Mouse (Mus musculus): Measurements from ENCODE around the gene Chrnb2. TPM values are rescaled to one million over a fixed set of nuclear protein-coding genes. Genes with fewer than 3 reads are reported as not detected.

The Chrnb2 gene
- polyA plus RNA-seq, 1 experiment from 2014 or later, result 0.50 TPM

DNA sequence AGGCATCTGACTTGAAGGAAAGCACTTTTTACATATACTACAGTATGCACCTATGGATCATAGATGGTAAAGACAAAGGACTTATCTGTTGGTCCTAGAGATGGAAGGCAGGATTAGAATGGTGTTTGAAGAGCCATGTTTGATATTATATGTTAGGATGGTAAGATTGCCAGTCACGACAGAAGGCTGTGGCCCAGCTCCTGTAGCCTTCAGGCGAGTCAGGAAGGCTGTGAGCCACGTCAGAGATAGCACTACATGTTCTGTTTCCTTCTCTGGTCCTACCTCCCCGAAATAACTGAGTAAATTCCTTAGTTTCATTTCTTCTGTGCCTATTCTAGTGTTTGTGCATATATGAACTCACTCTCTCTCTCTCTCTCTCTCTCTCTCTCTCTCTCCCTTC, 32.3 kb downstream of the Chrnb2 start:
- 83% methylated on average over 4 of the region's 4 CpGs for WGBS

DNA sequence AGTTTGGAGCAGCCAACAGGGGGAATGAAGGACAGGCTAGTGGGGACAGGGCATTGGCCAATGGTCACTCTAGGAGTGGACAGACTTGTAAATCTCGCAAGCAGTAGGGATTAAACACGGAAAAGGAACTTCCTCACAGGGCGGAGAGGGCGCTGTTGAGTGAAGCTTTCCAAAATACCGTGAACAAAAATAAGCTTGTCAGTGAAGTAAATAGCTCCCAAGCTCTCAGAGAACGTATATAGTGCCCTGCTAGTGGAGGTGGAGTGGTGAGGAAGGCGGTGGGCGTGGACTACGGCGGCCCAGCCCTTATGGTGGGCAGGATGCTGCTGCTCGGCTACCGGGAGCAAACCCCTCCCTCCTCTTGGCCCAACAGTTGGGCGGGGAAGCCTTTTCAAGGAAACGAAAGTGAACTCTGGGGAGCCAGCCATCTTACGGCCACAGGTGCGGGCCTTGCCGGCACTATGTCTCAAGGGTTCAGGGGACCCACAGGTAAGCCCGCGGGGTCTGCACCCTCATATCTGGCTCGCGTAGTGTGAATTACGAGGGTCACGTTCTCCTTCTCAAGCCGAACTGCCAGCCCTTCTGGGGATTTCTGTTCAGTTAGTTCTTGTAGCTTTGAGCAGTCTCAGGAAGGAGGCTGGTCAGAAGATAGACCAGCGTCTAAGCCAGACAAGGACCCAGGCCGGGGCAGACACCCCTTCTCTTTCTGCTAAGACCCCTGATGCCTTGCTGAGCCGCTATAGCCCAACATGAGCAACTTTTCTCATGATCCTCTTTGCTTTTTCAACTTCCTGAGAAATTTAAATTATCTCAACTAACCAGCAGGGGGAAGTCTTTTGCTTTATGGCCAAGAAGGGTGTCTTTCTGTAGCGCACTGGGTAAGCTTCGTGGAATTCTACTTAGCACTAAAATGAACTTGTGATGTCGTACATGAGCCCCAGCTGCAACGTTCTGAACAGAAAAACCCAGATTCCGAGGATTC, 33.8 kb downstream of the Chrnb2 start:
- Histone ChIP-seq H3K4me2 (replicated peaks; ENCODE audit: low read depth, low read length) (peak overlapping the region; percentile 78), H3K9me3 (ENCODE audit: control insufficient read depth, low read length) (no peaks in the 10 kb centered on the region), H3K4me1 (ENCODE audit: control insufficient read depth, insufficient read depth, low read length) (peaks cover 5% of the 10 kb centered on the region), H3K9ac (ENCODE audit: low read depth, low read length) (peak overlapping the region; percentile 63), H3K27ac (ENCODE audit: low read depth, low read length) (peak overlapping the region; percentile 47; the same call in 1 of the 2 replicates), H3K27me3 (ENCODE audit: control insufficient read depth, insufficient read depth, low read length) (no peaks in the 10 kb centered on the region), H3K36me3 (ENCODE audit: control insufficient read depth, insufficient read depth, low read length) (peaks cover 2% of the 10 kb centered on the region; the same call in 1 of the 2 replicates), H3K4me3 (ENCODE audit: low read length) (peak overlapping the region; percentile 74)
- 2% methylated on average over 32 of the region's 32 CpGs for WGBS
- peak; percentile 94 for ATAC-seq (ENCODE audit: low FRiP score, low TSS enrichment)

More for the DNA sequence above, 32.3 kb downstream of the Chrnb2 start:
- H3K4me2 ChIP-seq (replicated peaks; ENCODE audit: low read depth, low read length), result no peak overlapping the region
- H3K9me3 ChIP-seq (ENCODE audit: control insufficient read depth, low read length), result no peaks in the 10 kb centered on the region
- H3K27ac ChIP-seq (ENCODE audit: low read depth, low read length), result no peak overlapping the region
- no peaks in the 10 kb centered on the region for H3K27me3 ChIP-seq (ENCODE audit: control insufficient read depth, insufficient read depth, low read length)
- H3K4me3 ChIP-seq (ENCODE audit: low read length), result no peak overlapping the region
- H3K36me3 ChIP-seq (ENCODE audit: control insufficient read depth, insufficient read depth, low read length), result peaks cover 4% of the 10 kb centered on the region
- H3K4me1 ChIP-seq (ENCODE audit: control insufficient read depth, insufficient read depth, low read length), result peaks cover 5% of the 10 kb centered on the region
- H3K9ac ChIP-seq (ENCODE audit: low read depth, low read length), result no peak overlapping the region
- no peak for ATAC-seq (ENCODE audit: low FRiP score, low TSS enrichment)

DNA sequence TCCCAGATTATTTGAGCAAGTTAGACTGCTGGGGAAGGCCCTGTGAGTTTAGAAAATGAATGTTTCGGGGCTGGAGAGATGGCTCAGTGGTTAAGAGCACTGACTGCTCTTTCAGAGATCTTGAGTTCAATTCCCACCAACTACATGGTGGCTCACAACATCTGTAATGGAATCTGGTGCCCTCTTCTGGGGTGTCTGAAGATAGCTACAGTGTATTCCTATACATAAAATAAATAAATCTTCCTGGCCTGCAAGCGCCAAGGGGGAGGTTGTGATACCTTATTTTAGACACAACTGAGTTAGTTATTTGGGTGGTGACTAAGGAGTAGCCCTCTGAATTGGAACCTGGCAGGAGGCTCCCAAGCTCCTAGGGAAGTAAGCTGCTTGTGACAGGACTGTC, 35.6 kb downstream of the Chrnb2 start:
- no peaks in the 10 kb centered on the region for H3K36me3 ChIP-seq (ENCODE audit: control insufficient read depth, insufficient read depth, low read length)
- WGBS, result 78% methylated on average over 2 of the region's 2 CpGs

DNA sequence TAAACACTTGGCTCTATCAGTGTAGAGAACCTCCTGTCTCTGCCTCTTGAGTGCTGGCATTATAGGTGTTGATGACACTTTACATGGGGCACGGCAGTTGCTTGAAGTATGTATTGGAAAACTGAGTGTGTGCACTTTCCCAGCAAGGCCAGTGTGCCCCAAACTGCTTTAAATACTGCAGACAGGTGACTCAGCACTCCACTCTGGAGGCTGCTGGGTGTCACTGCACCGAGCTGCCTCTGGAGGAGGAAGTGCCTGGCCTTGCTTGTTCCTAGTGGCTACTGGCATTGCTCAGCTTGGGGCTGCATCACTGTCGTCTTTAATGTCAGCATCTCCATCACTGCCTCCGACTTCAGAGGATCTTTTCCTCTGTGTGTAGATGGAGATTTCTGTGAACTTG, 37.4 kb downstream of the Chrnb2 start:
- Histone ChIP-seq H3K27ac (ENCODE audit: low read depth, low read length) (no peak overlapping the region), H3K4me2 (replicated peaks; ENCODE audit: low read depth, low read length) (no peak overlapping the region), H3K9me3 (ENCODE audit: control insufficient read depth, low read length) (no peaks in the 10 kb centered on the region), H3K4me1 (ENCODE audit: control insufficient read depth, insufficient read depth, low read length) (peaks cover 5% of the 10 kb centered on the region), H3K4me3 (ENCODE audit: low read length) (no peak overlapping the region), H3K27me3 (ENCODE audit: control insufficient read depth, insufficient read depth, low read length) (no peaks in the 10 kb centered on the region), H3K9ac (ENCODE audit: low read depth, low read length) (no peak overlapping the region), H3K36me3 (ENCODE audit: control insufficient read depth, insufficient read depth, low read length) (no peaks in the 10 kb centered on the region)
- WGBS, result 25% methylated on average over 4 of the region's 4 CpGs
- no peak; the same call in 1 of the 2 replicates for ATAC-seq (ENCODE audit: low FRiP score, low TSS enrichment)

More for the DNA sequence above, 35.6 kb downstream of the Chrnb2 start:
- ATAC-seq (ENCODE audit: low FRiP score, low TSS enrichment), result no peak
- H3K9ac ChIP-seq (ENCODE audit: low read depth, low read length), result no peak overlapping the region
- no peaks in the 10 kb centered on the region for H3K9me3 ChIP-seq (ENCODE audit: control insufficient read depth, low read length)
- H3K4me3 ChIP-seq (ENCODE audit: low read length), result no peak overlapping the region
- no peaks in the 10 kb centered on the region for H3K27me3 ChIP-seq (ENCODE audit: control insufficient read depth, insufficient read depth, low read length)
- H3K27ac ChIP-seq (ENCODE audit: low read depth, low read length), result no peak overlapping the region
- peaks cover 5% of the 10 kb centered on the region for H3K4me1 ChIP-seq (ENCODE audit: control insufficient read depth, insufficient read depth, low read length)
- H3K4me2 ChIP-seq (replicated peaks; ENCODE audit: low read depth, low read length), result no peak overlapping the region

DNA sequence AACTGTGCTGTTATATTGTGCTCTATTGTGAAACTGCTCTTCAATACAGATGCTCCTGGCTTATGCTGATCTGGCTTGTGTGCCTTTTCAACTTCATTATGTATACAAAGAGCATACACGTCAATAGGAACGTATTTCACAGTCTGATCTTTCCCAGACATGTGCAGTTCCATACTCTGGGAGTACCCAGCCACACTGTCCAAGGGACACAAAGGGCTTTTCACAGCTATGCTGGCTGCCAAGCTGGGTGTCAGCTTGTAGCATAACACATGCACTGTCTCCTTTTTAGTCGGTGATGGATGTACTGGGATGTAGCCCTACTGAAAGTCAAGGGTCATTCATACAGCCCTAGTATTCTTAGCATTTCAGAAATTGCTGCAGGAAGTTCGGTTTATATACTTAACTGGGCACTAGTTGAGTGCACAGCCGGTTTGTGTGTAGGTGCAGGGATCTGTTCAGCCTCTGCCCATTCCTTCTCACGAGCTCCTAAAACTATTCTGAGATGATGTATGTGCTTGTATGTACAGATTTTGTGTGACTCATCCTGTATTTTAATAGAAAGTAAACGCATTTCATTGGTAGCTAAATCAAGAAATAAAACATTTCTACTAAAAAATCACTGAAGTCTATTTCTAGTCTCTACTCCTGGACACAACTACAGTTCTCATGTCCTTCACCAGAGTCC, 40.9 kb downstream of the Chrnb2 start:
- no peaks in the 10 kb centered on the region for H3K9me3 ChIP-seq (ENCODE audit: control insufficient read depth, low read length)
- H3K27ac ChIP-seq (ENCODE audit: low read depth, low read length), result no peak overlapping the region
- H3K4me2 ChIP-seq (replicated peaks; ENCODE audit: low read depth, low read length), result no peak overlapping the region
- H3K9ac ChIP-seq (ENCODE audit: low read depth, low read length), result no peak overlapping the region
- H3K27me3 ChIP-seq (ENCODE audit: control insufficient read depth, insufficient read depth, low read length), result no peaks in the 10 kb centered on the region
- H3K4me3 ChIP-seq (ENCODE audit: low read length), result no peak overlapping the region
- no peaks in the 10 kb centered on the region for H3K4me1 ChIP-seq (ENCODE audit: control insufficient read depth, insufficient read depth, low read length)
- ATAC-seq (ENCODE audit: low FRiP score, low TSS enrichment), result no peak
- WGBS, result 88% methylated on average over 7 of the region's 7 CpGs
- no peaks in the 10 kb centered on the region for H3K36me3 ChIP-seq (ENCODE audit: control insufficient read depth, insufficient read depth, low read length)

DNA sequence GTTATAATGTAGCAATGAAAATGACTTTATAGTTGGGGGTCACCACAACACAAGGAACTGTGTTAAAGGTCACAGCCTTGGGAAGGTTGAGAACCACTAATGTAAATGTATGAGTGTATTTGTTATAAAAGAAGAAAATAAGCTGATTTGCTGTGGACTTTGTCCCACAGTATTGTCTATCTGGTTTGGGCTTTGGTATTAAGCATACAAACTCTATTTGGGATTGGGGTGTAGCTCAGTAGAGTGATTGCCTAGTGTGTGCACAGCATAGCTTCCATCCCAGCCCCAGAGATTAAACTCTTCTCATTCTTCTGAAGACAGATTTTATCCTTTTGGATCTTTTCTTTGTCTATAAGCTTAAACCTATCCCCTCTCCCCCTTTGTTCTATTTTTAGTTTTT, 42.4 kb downstream of the Chrnb2 start:
- Histone ChIP-seq H3K27ac (ENCODE audit: low read depth, low read length) (no peak overlapping the region), H3K4me2 (replicated peaks; ENCODE audit: low read depth, low read length) (no peak overlapping the region), H3K4me1 (ENCODE audit: control insufficient read depth, insufficient read depth, low read length) (no peaks in the 10 kb centered on the region), H3K9me3 (ENCODE audit: control insufficient read depth, low read length) (no peaks in the 10 kb centered on the region), H3K27me3 (ENCODE audit: control insufficient read depth, insufficient read depth, low read length) (no peaks in the 10 kb centered on the region), H3K9ac (ENCODE audit: low read depth, low read length) (no peak overlapping the region), H3K36me3 (ENCODE audit: control insufficient read depth, insufficient read depth, low read length) (no peaks in the 10 kb centered on the region), H3K4me3 (ENCODE audit: low read length) (no peak overlapping the region)
- no peak for ATAC-seq (ENCODE audit: low FRiP score, low TSS enrichment)

DNA sequence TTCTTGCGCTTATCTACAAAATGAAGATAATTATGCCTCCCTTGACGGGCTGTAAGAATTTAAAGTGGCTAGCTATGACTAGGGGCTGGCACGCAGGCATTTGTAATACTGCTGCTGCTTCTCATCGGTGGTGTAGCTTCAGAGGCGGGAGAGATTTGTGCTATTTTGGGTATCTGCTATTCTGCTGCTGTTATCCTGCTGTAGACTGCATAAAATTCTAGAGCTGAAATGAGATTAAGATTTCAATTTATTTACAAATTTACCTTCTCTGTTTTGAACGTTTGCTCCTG, 48.5 kb downstream of the Chrnb2 start:
- Histone ChIP-seq H3K27ac (ENCODE audit: low read depth, low read length) (no peak overlapping the region), H3K4me1 (ENCODE audit: control insufficient read depth, insufficient read depth, low read length) (peaks cover 6% of the 10 kb centered on the region; the same call in 1 of the 2 replicates), H3K9me3 (ENCODE audit: control insufficient read depth, low read length) (no peaks in the 10 kb centered on the region), H3K4me2 (replicated peaks; ENCODE audit: low read depth, low read length) (peak overlapping the region; percentile 92), H3K4me3 (ENCODE audit: low read length) (peak overlapping the region; percentile 95), H3K9ac (ENCODE audit: low read depth, low read length) (peak overlapping the region; percentile 90), H3K36me3 (ENCODE audit: control insufficient read depth, insufficient read depth, low read length) (no peaks in the 10 kb centered on the region), H3K27me3 (ENCODE audit: control insufficient read depth, insufficient read depth, low read length) (no peaks in the 10 kb centered on the region; the same call in 1 of the 2 replicates)
- no peak for ATAC-seq (ENCODE audit: low FRiP score, low TSS enrichment)
- WGBS, result 71% methylated on average over 6 of the region's 6 CpGs

DNA sequence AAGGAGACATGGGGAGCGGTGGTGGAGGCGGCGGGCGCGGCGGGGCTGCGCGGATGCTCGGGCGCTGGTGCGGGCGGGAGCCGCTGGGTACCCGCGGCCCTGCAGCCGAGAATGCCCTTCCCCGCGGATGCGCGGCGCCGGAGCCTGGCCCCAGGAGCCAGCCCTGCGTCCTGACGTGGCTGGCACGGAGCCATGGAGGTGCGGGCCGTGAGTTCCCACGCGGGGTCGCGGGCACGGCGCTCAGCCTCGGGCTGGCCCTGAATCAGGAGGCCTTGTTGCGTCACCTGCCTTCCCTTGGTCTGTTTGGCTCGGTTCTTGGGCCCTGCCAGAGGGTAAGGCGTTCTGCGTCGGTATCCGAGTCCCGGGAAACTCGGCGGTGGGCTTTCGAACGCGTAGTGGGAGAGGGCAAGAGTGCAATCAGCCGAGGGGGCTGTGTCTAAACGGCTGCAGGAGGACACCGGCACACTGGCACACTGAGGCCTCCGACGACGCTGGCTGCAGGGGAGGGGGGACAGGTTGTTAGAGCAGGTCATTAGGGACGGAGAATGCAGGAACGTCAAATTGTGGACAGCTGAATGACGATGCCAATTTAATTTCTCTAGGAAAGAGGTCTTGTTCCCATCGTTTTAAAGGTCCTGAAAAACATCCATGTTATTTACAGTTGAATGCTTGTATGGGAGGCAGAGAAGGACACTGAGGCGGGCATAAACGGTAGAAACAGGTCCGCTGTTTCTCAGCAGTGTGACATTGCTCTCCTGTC, 49.0 kb downstream of the Chrnb2 start:
- Histone ChIP-seq H3K4me1 (ENCODE audit: control insufficient read depth, insufficient read depth, low read length) (peaks cover 6% of the 10 kb centered on the region; the same call in 1 of the 2 replicates), H3K27ac (ENCODE audit: low read depth, low read length) (no peak overlapping the region; the same call in 1 of the 2 replicates), H3K9me3 (ENCODE audit: control insufficient read depth, low read length) (no peaks in the 10 kb centered on the region), H3K9ac (ENCODE audit: low read depth, low read length) (peak overlapping the region; percentile 90), H3K4me2 (replicated peaks; ENCODE audit: low read depth, low read length) (peak overlapping the region; percentile 92), H3K27me3 (ENCODE audit: control insufficient read depth, insufficient read depth, low read length) (no peaks in the 10 kb centered on the region; the same call in 1 of the 2 replicates), H3K36me3 (ENCODE audit: control insufficient read depth, insufficient read depth, low read length) (no peaks in the 10 kb centered on the region), H3K4me3 (ENCODE audit: low read length) (peak overlapping the region; percentile 95)
- ATAC-seq (ENCODE audit: low FRiP score, low TSS enrichment), result peak; percentile 79
- 2% methylated on average over 57 of the region's 59 CpGs for WGBS
